Mouse (Mus musculus) layer of hippocampus, postnatal 14 days (tissue): ENCODE measurements at regions not wholly inside any gene's neighbourhood (a gene's known extent, or its start where the extent isn't known, plus 50 kb on each side); places are given as distances from the start of the nearest gene placed in this dataset.
A peak's percentile ranks its signal among the peaks of the same experiment; 100 is the strongest.

Experiments
- DNase-seq, 2 experiments: peaks; one replicate each; pipeline ENCODE4 v3.0.0; 2021 to 2022; ENCODE audit warnings: low spot score in 2 of 2, mixed read lengths in 1 of 2

DNA sequence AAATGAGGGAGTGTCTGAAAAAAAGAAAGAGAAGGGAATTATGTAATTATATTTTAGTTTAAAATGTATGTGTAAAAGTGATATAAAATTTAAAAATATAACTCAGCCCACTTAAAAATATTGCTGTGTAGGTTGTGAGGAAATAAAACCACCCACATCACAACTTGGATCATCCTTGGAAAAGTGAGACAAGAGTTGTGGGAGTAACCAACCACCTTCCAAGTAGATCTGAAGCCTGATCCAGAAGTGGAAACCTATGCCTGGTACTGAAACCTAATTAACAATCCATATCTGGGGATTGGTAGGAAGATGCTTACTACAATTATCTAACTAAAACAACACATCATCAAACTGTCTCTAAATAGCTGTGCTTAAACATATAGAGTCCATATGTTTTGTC is 743.1 kb downstream of the Stim2 start:
- DNase-seq = no peak

DNA sequence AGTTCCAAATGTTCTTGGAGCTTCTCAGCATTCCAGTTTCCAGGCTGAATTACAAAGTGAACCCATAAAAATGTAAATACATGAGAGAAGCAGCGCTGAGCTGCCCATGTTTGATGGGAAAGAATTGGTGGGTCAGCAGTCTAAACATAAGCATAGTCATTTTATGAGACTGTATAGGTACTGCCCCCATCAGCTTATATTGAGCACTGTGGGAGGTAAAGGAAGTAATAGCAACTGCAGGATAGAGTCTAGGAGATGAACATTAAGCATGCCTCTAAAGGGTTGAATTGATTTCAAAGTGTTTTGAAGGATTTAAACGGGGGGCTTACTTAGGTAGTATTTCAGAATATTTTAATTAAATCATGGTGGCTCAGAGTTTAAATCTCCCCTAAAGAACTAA is 748.7 kb downstream of the Stim2 start:
- DNase-seq = no peak

DNA sequence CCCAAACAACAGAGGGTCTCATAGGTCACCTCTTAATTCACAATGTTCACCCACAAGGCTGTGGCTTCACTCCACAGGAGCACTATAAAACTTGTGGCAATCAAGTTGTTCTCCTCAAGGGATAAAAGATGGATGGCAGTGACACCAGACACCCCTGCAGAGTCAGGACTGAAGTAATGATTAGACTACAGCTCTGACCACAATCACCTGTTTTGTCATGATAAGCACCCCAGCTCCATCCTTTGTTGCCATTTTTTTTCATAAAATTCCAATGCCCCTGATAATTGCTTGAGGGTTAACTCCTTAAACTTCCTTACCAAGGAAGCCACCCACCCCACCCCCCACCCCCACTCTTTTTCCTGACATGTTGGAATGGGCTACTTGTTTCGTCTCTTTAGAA is 755.1 kb downstream of the Stim2 start:
- DNase-seq = no peak

DNA sequence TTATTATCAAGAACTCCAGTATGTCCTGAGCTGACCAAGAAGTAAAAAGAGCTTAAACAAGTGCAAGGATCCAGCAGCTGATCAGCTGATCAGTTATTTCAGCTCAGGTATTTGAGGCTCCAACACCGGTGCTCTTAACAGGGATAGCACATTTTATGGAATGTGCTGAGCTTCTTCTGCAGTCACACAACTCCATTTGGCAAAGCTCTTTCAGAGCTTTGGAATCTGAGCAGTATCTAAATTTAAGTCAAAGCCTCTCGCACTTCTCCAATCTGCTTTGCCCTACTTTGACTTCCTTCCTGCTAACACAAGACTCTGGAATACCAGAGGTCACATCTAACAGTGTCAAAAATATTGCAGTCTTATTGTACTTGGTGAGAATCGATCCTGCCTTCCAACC is 761.4 kb downstream of the Stim2 start:
- DNase-seq = no peak

DNA sequence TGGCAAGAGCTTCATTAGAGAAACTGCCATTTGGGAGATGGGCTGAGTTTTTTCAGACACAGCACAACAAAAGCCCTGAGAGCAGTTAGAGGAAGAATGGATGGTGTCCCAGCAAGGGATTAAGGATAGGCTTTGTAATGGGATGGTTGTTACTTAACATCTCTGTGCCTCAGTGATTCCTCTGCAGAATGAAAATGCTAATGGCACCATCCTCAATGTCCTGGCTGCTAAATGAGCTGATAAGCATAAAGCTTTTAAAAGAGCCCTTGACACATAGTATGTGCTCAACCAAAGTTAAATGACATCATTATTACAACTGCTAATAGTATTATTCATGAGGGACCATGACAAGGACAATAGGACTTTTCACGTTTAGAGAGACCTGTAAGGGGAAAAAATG is 764.7 kb downstream of the Stim2 start:
- DNase-seq = no peak

DNA sequence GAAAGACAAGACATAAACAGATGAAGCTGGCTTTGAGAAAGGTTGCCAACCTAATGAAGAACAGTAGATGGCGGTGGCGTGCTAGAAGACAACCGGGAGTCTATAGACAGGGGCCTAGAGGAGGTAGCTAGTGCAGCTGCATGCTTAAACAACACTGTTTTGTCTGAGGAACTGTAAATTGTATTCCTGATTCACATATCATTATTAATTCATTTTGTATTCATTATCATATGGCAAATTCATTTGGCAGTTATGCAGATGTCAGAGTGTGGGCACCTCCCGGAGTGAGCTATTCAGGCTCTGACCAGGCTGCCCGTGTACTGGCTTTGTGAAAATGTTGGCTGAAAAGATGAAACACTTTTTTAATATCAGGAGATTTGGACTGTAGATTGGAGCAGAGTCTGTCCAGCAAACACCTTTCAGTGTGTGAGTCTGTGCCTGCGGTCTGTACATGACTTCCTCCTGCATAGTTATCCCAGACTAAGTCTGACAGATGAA is 798.7 kb downstream of the Stim2 start:
- peak; percentile 53 to 83 for DNase-seq

DNA sequence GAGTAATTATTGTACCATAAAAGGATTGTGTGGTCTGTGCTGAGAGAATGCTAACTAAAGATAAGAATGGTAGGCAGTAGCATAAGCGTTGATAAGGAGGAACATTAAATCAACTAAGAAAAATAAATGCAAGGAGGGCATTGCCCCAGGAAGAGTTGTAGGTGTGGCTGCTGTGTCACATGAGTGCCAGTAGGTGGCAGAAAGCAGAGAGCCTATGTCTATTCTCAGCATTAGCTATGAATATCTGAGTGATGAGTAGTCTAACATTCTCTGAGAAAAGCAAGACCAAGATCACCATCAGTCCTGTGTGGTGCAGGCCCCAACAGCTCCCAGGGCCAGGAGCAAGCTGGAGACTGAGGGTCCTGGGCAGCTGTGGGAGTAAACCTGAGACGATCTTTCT is 828.8 kb downstream of the Stim2 start:
- no peak for DNase-seq
